Mouse (Mus musculus) MEL (cell line): ENCODE results near the gene Pomp. TPM values are rescaled to one million over a fixed set of nuclear protein-coding genes. Genes with fewer than 3 reads are reported as not detected.

ENCODE experiments used
- DNase-seq: peaks from one replicate; pipeline ENCODE4 v3.0.0; 2011; ENCODE audit warnings: low read depth, low spot score
- H3K27ac ChIP-seq: 2 replicates; pipeline ENCODE4 v1.5.1; 2012; ENCODE audit warnings: low read depth, mild to moderate bottlenecking, control low read depth, low read length, moderate library complexity; ENCODE audit not compliant: control insufficient read depth
- H3K27me3 ChIP-seq, 2 experiments: fragments of 150-350 bp in 1 of 2; sonication (generic) in 1 of 2; 2 replicates each; pipeline ENCODE4 v1.6.1; 2012; ENCODE audit warnings: low read length in 2 of 2, mild to moderate bottlenecking in 2 of 2, improper control_type of control experiment in 1 of 2, moderate library complexity in 1 of 2; ENCODE audit not compliant: insufficient read depth in 2 of 2, control insufficient read depth in 1 of 2
- H3K36me3 ChIP-seq, 2 experiments: 2 replicates each; pipeline ENCODE4 v1.6.1; 2012 to 2014; ENCODE audit warnings: low read length in 2 of 2, improper control_type of control experiment in 1 of 2, inconsistent platforms in 1 of 2, mild to moderate bottlenecking in 1 of 2; ENCODE audit not compliant: insufficient read depth in 2 of 2, control insufficient read depth in 1 of 2
- H3K4me1 ChIP-seq, 2 experiments: fragments of 150-350 bp in 1 of 2; sonication (generic) in 1 of 2; 2 replicates each; pipeline ENCODE4 v1.6.1; 2012; ENCODE audit warnings: low read length in 2 of 2, improper control_type of control experiment in 1 of 2, mild to moderate bottlenecking in 1 of 2; ENCODE audit not compliant: insufficient read depth in 2 of 2, control insufficient read depth in 1 of 2
- H3K4me3 ChIP-seq, 2 experiments: fragments of 150-350 bp in 1 of 2; sonication (generic) in 1 of 2; 2 replicates each; pipeline ENCODE4 v1.5.1; 2012; ENCODE audit warnings: low read depth in 2 of 2, low read length in 2 of 2, mild to moderate bottlenecking in 2 of 2, moderate library complexity in 2 of 2, control low read depth in 1 of 2, improper control_type of control experiment in 1 of 2; ENCODE audit not compliant: control insufficient read depth in 1 of 2, insufficient read depth in 1 of 2
- H3K79me2 ChIP-seq: 2 replicates; pipeline ENCODE4 v1.6.1; 2012; ENCODE audit warnings: mild to moderate bottlenecking, low read length, moderate library complexity; ENCODE audit not compliant: control insufficient read depth, poor library complexity, insufficient read depth
- H3K9ac ChIP-seq: 2 replicates; pipeline ENCODE4 v1.6.1; 2012; ENCODE audit warnings: low read depth, mild to moderate bottlenecking, control low read depth, low read length, moderate library complexity; ENCODE audit not compliant: control insufficient read depth, poor library complexity, severe bottlenecking
- H3K9me3 ChIP-seq: fragments of 150-350 bp; sonication (generic); replicated peaks from 2 replicates; pipeline ENCODE4 v1.6.1; 2012; ENCODE audit warnings: mild to moderate bottlenecking, low read length, improper control_type of control experiment, moderate library complexity; ENCODE audit not compliant: insufficient read depth
- BHLHE40 ChIP-seq: IDR thresholded peaks from 2 replicates; pipeline ENCODE4 v1.6.1; 2012; ENCODE audit warnings: low read depth, mild to moderate bottlenecking, inconsistent platforms, low read length, improper control_type of control experiment, borderline replicate concordance
- CHD2 ChIP-seq: IDR thresholded peaks from 2 replicates; pipeline ENCODE4 v1.6.1; 2011; ENCODE audit warnings: low read length, improper control_type of control experiment
- CTCF ChIP-seq, 3 experiments: IDR thresholded peaks in 2 of 3; conservative IDR thresholded peaks in 1 of 3; 2 replicates each; pipeline ENCODE4 v1.5.1; 2011 to 2012; ENCODE audit warnings: low read length in 3 of 3, low read depth in 2 of 3, mild to moderate bottlenecking in 2 of 3, improper control_type of control experiment in 1 of 3, inconsistent platforms in 1 of 3, mixed read lengths in 1 of 3, moderate library complexity in 1 of 3; ENCODE audit not compliant: control insufficient read depth in 1 of 3, insufficient read depth in 1 of 3, poor library complexity in 1 of 3, severe bottlenecking in 1 of 3
- E2F4 ChIP-seq: IDR thresholded peaks from 2 replicates; pipeline ENCODE4 v1.6.1; 2011; ENCODE audit warnings: low read depth, low read length, improper control_type of control experiment, borderline replicate concordance
- GATA1 ChIP-seq: IDR thresholded peaks from 2 replicates; pipeline ENCODE4 v1.6.1; 2011; ENCODE audit warnings: low read depth, low read length, improper control_type of control experiment
- HCFC1 ChIP-seq: IDR thresholded peaks from 2 replicates; pipeline ENCODE4 v1.6.1; 2012; ENCODE audit warnings: low read depth, mild to moderate bottlenecking, inconsistent platforms, low read length, improper control_type of control experiment, moderate library complexity
- JUND ChIP-seq: IDR thresholded peaks from 2 replicates; pipeline ENCODE4 v1.6.1; 2011; ENCODE audit warnings: low read depth, mild to moderate bottlenecking, improper control_type of control experiment, low read length
- KAT2A ChIP-seq: conservative IDR thresholded peaks from 2 replicates; pipeline ENCODE4 v1.6.1; 2012; ENCODE audit warnings: low read depth, low read length, improper control_type of control experiment, inconsistent platforms
- MAFK ChIP-seq: IDR thresholded peaks from 2 replicates; pipeline ENCODE4 v1.6.1; 2011; ENCODE audit warnings: low read depth, mild to moderate bottlenecking, low read length, improper control_type of control experiment, borderline replicate concordance
- MAX ChIP-seq: IDR thresholded peaks from 2 replicates; pipeline ENCODE4 v1.6.1; 2011; ENCODE audit warnings: low read length, improper control_type of control experiment
- MAZ ChIP-seq: IDR thresholded peaks from 2 replicates; pipeline ENCODE4 v1.6.1; 2012; ENCODE audit warnings: low read depth, mild to moderate bottlenecking, inconsistent platforms, low read length, improper control_type of control experiment
- MEF2A ChIP-seq: IDR thresholded peaks from 2 replicates; pipeline ENCODE4 v1.6.1; 2014; ENCODE audit warnings: low read depth, mild to moderate bottlenecking, inconsistent platforms, low read length, improper control_type of control experiment; ENCODE audit not compliant: poor library complexity, insufficient replicate concordance, severe bottlenecking; ENCODE audit errors: extremely low read depth
- NRF1 ChIP-seq: IDR thresholded peaks from 2 replicates; pipeline ENCODE4 v1.6.1; 2014; ENCODE audit warnings: low read depth, mild to moderate bottlenecking, inconsistent platforms, low read length, improper control_type of control experiment, moderate library complexity; ENCODE audit not compliant: poor library complexity, insufficient read depth, severe bottlenecking
- POLR2A ChIP-seq, 2 experiments: IDR thresholded peaks; 2 replicates each; pipeline ENCODE4 v1.6.1; 2011 to 2012; ENCODE audit warnings: low read length in 2 of 2, mild to moderate bottlenecking in 2 of 2, control low read depth in 1 of 2, improper control_type of control experiment in 1 of 2, low read depth in 1 of 2, moderate library complexity in 1 of 2; ENCODE audit not compliant: control insufficient read depth in 1 of 2, insufficient read depth in 1 of 2, poor library complexity in 1 of 2
- RAD21 ChIP-seq: IDR thresholded peaks from 2 replicates; pipeline ENCODE4 v1.6.1; 2011; ENCODE audit warnings: mild to moderate bottlenecking, low read depth, low read length, improper control_type of control experiment
- RCOR1 ChIP-seq: IDR thresholded peaks from 2 replicates; pipeline ENCODE4 v1.6.1; 2012; ENCODE audit warnings: low read depth, mild to moderate bottlenecking, inconsistent platforms, low read length, improper control_type of control experiment
- SMC3 ChIP-seq: IDR thresholded peaks from 2 replicates; pipeline ENCODE4 v1.6.1; 2011; ENCODE audit warnings: low read depth, low read length, improper control_type of control experiment
- TCF12 ChIP-seq: IDR thresholded peaks from 2 replicates; pipeline ENCODE4 v1.6.1; 2014; ENCODE audit warnings: low read depth, mild to moderate bottlenecking, inconsistent platforms, low read length, improper control_type of control experiment, moderate library complexity
- USF1 ChIP-seq: IDR thresholded peaks from 2 replicates; pipeline ENCODE4 v1.6.1; 2014; ENCODE audit warnings: low read depth, mild to moderate bottlenecking, inconsistent platforms, low read length, improper control_type of control experiment, moderate library complexity
- ZC3H11A ChIP-seq: IDR thresholded peaks from 2 replicates; pipeline ENCODE4 v1.6.1; 2012; ENCODE audit warnings: low read depth, mild to moderate bottlenecking, inconsistent platforms, low read length, improper control_type of control experiment
- ZKSCAN1 ChIP-seq: IDR thresholded peaks from 2 replicates; pipeline ENCODE4 v1.6.1; 2012; ENCODE audit warnings: low read depth, mild to moderate bottlenecking, inconsistent platforms, low read length, improper control_type of control experiment, moderate library complexity
- ZMIZ1 ChIP-seq: IDR thresholded peaks from 2 replicates; pipeline ENCODE4 v1.6.1; 2012; ENCODE audit warnings: low read depth, mild to moderate bottlenecking, inconsistent platforms, low read length, improper control_type of control experiment, moderate library complexity
- ZNF384 ChIP-seq: IDR thresholded peaks from 2 replicates; pipeline ENCODE4 v1.6.1; 2012; ENCODE audit warnings: low read depth, mild to moderate bottlenecking, inconsistent platforms, low read length, improper control_type of control experiment
- polyA plus RNA-seq, 2 experiments: library from polyadenylated mRNA; stranded (reverse) in 1 of 2; unstranded in 1 of 2; fragments of >175 nt in 1 of 2; fragments of >200 nt in 1 of 2; gene quantifications; 2 replicates each; pipeline versions ENCODE4 v1.2.1 to v1.2.4; 2012; ENCODE audit warnings: low replicate concordance in 2 of 2, low read depth in 1 of 2; ENCODE audit not compliant: insufficient read length in 2 of 2, insufficient read depth in 1 of 2, missing spikeins in 1 of 2
- total RNA-seq: library from RNA; depleted of rRNA; stranded (reverse); fragments of 300-350 nt; gene quantifications from 2 replicates; pipeline ENCODE4 v1.2.3, GENCODE M21; 2012

Gene Pomp
- total and polyA plus RNA-seq, 3 experiments, result 348 to 500 TPM; not detected in 1

- H3K4me3 ChIP-seq, result no peak overlapping the region
Measured at GRCm38 (mm10) chr5:147910807-147911509, 50.7 kb downstream of the Pomp start.

GRCm38 (mm10) chr5:147911744-147912143 is 51.5 kb downstream of the Pomp start:
- Histone ChIP-seq H3K9ac (no peak overlapping the region), H3K4me3 (no peak overlapping the region), H3K9me3 (no peaks in the 10 kb centered on the region), H3K79me2 (no peaks in the 10 kb centered on the region), H3K36me3 (no peaks in the 10 kb centered on the region), H3K4me1 (no peaks in the 10 kb centered on the region), H3K27me3 (no peaks in the 10 kb centered on the region), H3K27ac (no peak overlapping the region)
- DNase-seq, result no peak
- TF ChIP-seq MAZ (no peak), KAT2A (no peak), ZKSCAN1 (no peak), POLR2A (IDR thresholded peaks at IDR 0.05; ENCODE audit: control insufficient read depth in 1 of 2, insufficient read depth in 1 of 2, low read depth in 1 of 2, low read length in 2 of 2, poor library complexity in 1 of 2) (no peak), GATA1 (no peak), MAFK (no peak), ZC3H11A (no peak), E2F4 (no peak), JUND (no peak), ZNF384 (no peak), RAD21 (no peak), NRF1 (no peak), MEF2A (no peak), ZMIZ1 (no peak), USF1 (no peak), CHD2 (no peak), HCFC1 (no peak), CTCF (IDR thresholded peaks at IDR 0.05 in 2 of 3, conservative IDR thresholded peaks at IDR 0.05 in 1 of 3; ENCODE audit: control insufficient read depth in 1 of 3, insufficient read depth in 1 of 3, low read depth in 2 of 3, low read length in 3 of 3, poor library complexity in 1 of 3, severe bottlenecking in 1 of 3) (no peak), MAX (no peak), RCOR1 (no peak)
- TF ChIP-seq, all 39 proteins: peak for 0

More at GRCm38 (mm10) chr5:147910807-147911509, 50.7 kb downstream of the Pomp start:
- no peaks in the 10 kb centered on the region for H3K36me3 ChIP-seq
- no peak overlapping the region for H3K27ac ChIP-seq
- no peaks in the 10 kb centered on the region for H3K9me3 ChIP-seq
- no peaks in the 10 kb centered on the region for H3K27me3 ChIP-seq
- peak; percentile 37 for DNase-seq
- H3K79me2 ChIP-seq, result no peaks in the 10 kb centered on the region
- H3K4me1 ChIP-seq, result no peaks in the 10 kb centered on the region
- peak; percentile 38 to 55 (median 43) for TF ChIP-seq CTCF (IDR thresholded peaks at IDR 0.05 in 2 of 3, conservative IDR thresholded peaks at IDR 0.05 in 1 of 3; ENCODE audit: control insufficient read depth in 1 of 3, insufficient read depth in 1 of 3, low read depth in 2 of 3, low read length in 3 of 3, poor library complexity in 1 of 3, severe bottlenecking in 1 of 3)
- peak; percentile 24 for TF ChIP-seq SMC3
- no peak for TF ChIP-seq BHLHE40
- no peak for TF ChIP-seq TCF12
- peak; percentile 27 for TF ChIP-seq RAD21
- no peak overlapping the region for H3K9ac ChIP-seq
